ENCODE assay signal across 9 mouse cellular contexts in the genomic region with DNA sequence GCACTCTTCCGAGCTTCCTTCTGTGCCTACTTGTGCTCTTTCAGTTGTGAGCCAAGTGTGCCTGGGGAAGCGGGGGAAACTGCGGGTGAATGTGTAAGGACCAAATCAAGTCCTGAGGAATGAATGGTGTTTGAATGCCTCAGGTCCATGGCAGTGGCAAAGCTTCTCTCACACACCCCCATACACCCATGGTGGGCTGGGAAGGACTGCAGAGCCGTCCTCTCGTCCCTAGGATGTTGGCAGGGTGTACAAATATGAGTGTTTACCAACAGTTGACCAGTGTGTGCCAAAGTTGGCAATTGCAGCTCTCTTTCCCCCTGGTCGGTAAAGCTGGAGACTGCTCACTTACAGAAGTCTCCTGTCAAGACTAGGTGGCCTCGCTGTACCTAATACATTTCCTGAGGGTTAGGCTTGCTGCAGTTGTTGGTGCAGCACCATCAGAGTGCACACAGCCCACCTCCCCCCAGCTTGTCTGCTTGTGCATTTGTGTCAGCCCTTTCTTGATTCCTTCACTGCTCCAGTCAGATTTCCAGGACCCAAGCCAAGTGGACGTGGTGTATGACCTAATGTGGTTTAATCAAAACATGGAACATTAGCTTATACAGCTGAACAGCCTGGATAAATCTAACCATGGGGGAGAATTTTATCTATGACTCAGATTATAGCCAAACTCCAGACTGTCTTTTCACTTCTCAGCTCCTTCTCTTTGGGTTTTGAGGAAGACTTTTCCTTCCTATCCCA. TPM values are rescaled to one million over a fixed set of nuclear protein-coding genes. Genes with fewer than 3 reads are reported as not detected.
DNase-seq lines count a peak whose midpoint lies in the region; ATAC-seq and TF ChIP-seq lines count a peak whose summit lies in the region.
"Had no signal": no experiment of that assay in that cellular context is flagged by ENCODE, and none has a peak within 500 bp of the region (broad histone marks: within the 10 kb centered on the region; RNA-seq: fewer than 3 reads in every experiment).

No protein-coding gene starts in this region.

- no peak for TF ChIP-seq CTCF in cortical plate, adult 2 months (IDR thresholded peaks at IDR 0.05; ENCODE audit: extremely low read depth, insufficient read depth, low read length)

- no peaks in the 10 kb centered on the region for H3K27me3 ChIP-seq in kidney, embryonic 16.5 days (ENCODE audit: insufficient read depth, low read length)
- no peaks in the 10 kb centered on the region for H3K27me3 ChIP-seq in kidney, embryonic 14.5 days (ENCODE audit: control insufficient read depth, insufficient read depth, low read length)
- no peaks in the 10 kb centered on the region for H3K27me3 ChIP-seq in limb, embryonic 15.5 days

- DNase-seq in adipocyte (ENCODE audit: low spot score), result peak; percentile 87
- DNase-seq in spleen, adult 12 weeks (ENCODE audit: low spot score), result no peak
- DNase-seq in spleen, postnatal 10 days (ENCODE audit: low spot score in 2 of 2), result no peak
- DNase-seq in thymus, postnatal 10 days (ENCODE audit: low spot score in 2 of 2), result no peak

- H3K9ac ChIP-seq in kidney, embryonic 16.5 days (replicated peaks; ENCODE audit: low read length), result no peak overlapping the region
- no peak overlapping the region for H3K9ac ChIP-seq in kidney, embryonic 14.5 days (ENCODE audit: low read depth, low read length)
- no peak overlapping the region for H3K9ac ChIP-seq in limb, embryonic 15.5 days

- H3K36me3 ChIP-seq in kidney, embryonic 16.5 days (ENCODE audit: insufficient read depth, low read length), result peaks cover 16% of the 10 kb centered on the region; the same call in 1 of the 2 replicates
- peaks cover 18% of the 10 kb centered on the region; the same call in 1 of the 2 replicates for H3K36me3 ChIP-seq in kidney, embryonic 14.5 days (ENCODE audit: control insufficient read depth, insufficient read depth, low read length)
- peaks cover 11% of the 10 kb centered on the region; the same call in 1 of the 2 replicates for H3K36me3 ChIP-seq in limb, embryonic 15.5 days

- peak; percentile 27; the same call in 1 of the 2 replicates for ATAC-seq in kidney, embryonic 16.5 days (ENCODE audit: low FRiP score, low TSS enrichment)
- ATAC-seq in kidney, embryonic 14.5 days (ENCODE audit: low FRiP score, low TSS enrichment), result no peak
- peak; percentile 55; the same call in 1 of the 2 replicates for ATAC-seq in limb, embryonic 15.5 days (ENCODE audit: insufficient number of reproducible peaks, low FRiP score, low TSS enrichment, low read depth)

- TF ChIP-seq POLR2A in cortical plate, adult 2 months (IDR thresholded peaks at IDR 0.05; ENCODE audit: extremely low read depth, insufficient read depth, low read length), result no peak

- no peaks in the 10 kb centered on the region for H3K4me1 ChIP-seq in kidney, embryonic 16.5 days (ENCODE audit: insufficient read depth, low read length)
- no peaks in the 10 kb centered on the region for H3K4me1 ChIP-seq in kidney, embryonic 14.5 days (ENCODE audit: control insufficient read depth, insufficient read depth, low read length)
- H3K4me1 ChIP-seq in cortical plate, adult 2 months (ENCODE audit: control insufficient read depth, insufficient read depth, low read length), result peaks cover 2% of the 10 kb centered on the region; the same call in 1 of the 2 replicates
- peaks cover 10% of the 10 kb centered on the region for H3K4me1 ChIP-seq in limb, embryonic 15.5 days

- H3K4me3 ChIP-seq in kidney, embryonic 16.5 days (ENCODE audit: low read length), result no peak overlapping the region
- no peak overlapping the region for H3K4me3 ChIP-seq in kidney, embryonic 14.5 days (ENCODE audit: low read length)
- H3K4me3 ChIP-seq in cortical plate, adult 2 months (ENCODE audit: insufficient read depth, low read length), result no peak overlapping the region
- H3K4me3 ChIP-seq in limb, embryonic 15.5 days, result no peak overlapping the region

- H3K4me2 ChIP-seq in kidney, embryonic 16.5 days (replicated peaks; ENCODE audit: low read depth, low read length), result no peak overlapping the region
- no peak overlapping the region for H3K4me2 ChIP-seq in kidney, embryonic 14.5 days (replicated peaks; ENCODE audit: low read depth, low read length)
- no peak overlapping the region for H3K4me2 ChIP-seq in limb, embryonic 15.5 days

- no peaks in the 10 kb centered on the region for H3K9me3 ChIP-seq in kidney, embryonic 16.5 days (ENCODE audit: low read length)
- H3K9me3 ChIP-seq in kidney, embryonic 14.5 days (ENCODE audit: control insufficient read depth, low read length), result no peaks in the 10 kb centered on the region
- no peaks in the 10 kb centered on the region for H3K9me3 ChIP-seq in limb, embryonic 15.5 days

- no peak overlapping the region for H3K27ac ChIP-seq in kidney, embryonic 16.5 days (ENCODE audit: low read length)
- no peak overlapping the region for H3K27ac ChIP-seq in kidney, embryonic 14.5 days (ENCODE audit: low read depth, low read length)
- H3K27ac ChIP-seq in cortical plate, adult 2 months (ENCODE audit: insufficient read depth, low read length), result 0 out of 2 replicates have a peak overlapping the region, but pooled peaks have one; percentile 6
- peak overlapping the region; percentile 55; the same call in 1 of the 2 replicates for H3K27ac ChIP-seq in limb, embryonic 15.5 days

- WGBS in kidney, embryonic 16.5 days, result 80% methylated on average over 8 of the region's 8 CpGs
- 85% methylated on average over 8 of the region's 8 CpGs for WGBS in kidney, embryonic 14.5 days
- 74% methylated on average over 8 of the region's 8 CpGs for WGBS in limb, embryonic 15.5 days

RNA-seq across cellular contexts. Expression of a gene that starts 3.7 kb away (rescaled TPM):
- polyA plus RNA-seq in kidney, embryonic 16.5 days (2015; fragmentation: Nextera tagmentation; extraction: Ambion mirVana), result 2.3 and 4.0 TPM in 2 replicates
- 2.9 and 3.2 TPM in 2 replicates for polyA plus RNA-seq in kidney, embryonic 14.5 days (2014; fragmentation: Nextera tagmentation; extraction: Ambion mirVana)
- polyA plus RNA-seq in cortical plate, adult 2 months (2012; rRNA removed), result 45.1 and 55.6 TPM in 2 replicates
- 6.4 and 7.1 TPM in 2 replicates for polyA plus RNA-seq in limb, embryonic 15.5 days (2015; fragmentation: Nextera tagmentation; extraction: Ambion mirVana)

RNA-seq across cellular contexts. Expression of a gene that starts 3.7 kb away (rescaled TPM):
- 0.51 and 0.56 TPM in 2 replicates for polyA plus RNA-seq in kidney, embryonic 16.5 days (2015; fragmentation: Nextera tagmentation; extraction: Ambion mirVana)
- 1.2 and 1.7 TPM in 2 replicates for polyA plus RNA-seq in kidney, embryonic 14.5 days (2014; fragmentation: Nextera tagmentation; extraction: Ambion mirVana)
- polyA plus RNA-seq in cortical plate, adult 2 months (2012; rRNA removed), result 0.09 and 0.10 TPM in 2 replicates
- polyA plus RNA-seq in limb, embryonic 15.5 days (2015; fragmentation: Nextera tagmentation; extraction: Ambion mirVana), result 0.53 and 0.64 TPM in 2 replicates

RNA-seq across cellular contexts. Expression of a gene that starts 10.6 kb away (rescaled TPM):
- polyA plus RNA-seq in kidney, embryonic 16.5 days (2015; fragmentation: Nextera tagmentation; extraction: Ambion mirVana), result 0.50 and 0.60 TPM in 2 replicates
- polyA plus RNA-seq in kidney, embryonic 14.5 days (2014; fragmentation: Nextera tagmentation; extraction: Ambion mirVana), result 0.20 TPM in 2 replicates
- 1.0 and 1.3 TPM in 2 replicates for polyA plus RNA-seq in cortical plate, adult 2 months (2012; rRNA removed)
- 1.1 and 1.6 TPM in 2 replicates for polyA plus RNA-seq in limb, embryonic 15.5 days (2015; fragmentation: Nextera tagmentation; extraction: Ambion mirVana)
- polyA plus RNA-seq: neural tube, embryonic 14.5 days had no signal

RNA-seq across cellular contexts. Expression of a gene that starts 30.2 kb away (rescaled TPM):
- 0.14 and 0.45 TPM in 2 replicates for polyA plus RNA-seq in kidney, embryonic 16.5 days (2015; fragmentation: Nextera tagmentation; extraction: Ambion mirVana)
- polyA plus RNA-seq in kidney, embryonic 14.5 days (2014; fragmentation: Nextera tagmentation; extraction: Ambion mirVana), result 0.44 and 0.46 TPM in 2 replicates
- 175 and 183 TPM in 2 replicates for polyA plus RNA-seq in cortical plate, adult 2 months (2012; rRNA removed)
- polyA plus RNA-seq in limb, embryonic 15.5 days (2015; fragmentation: Nextera tagmentation; extraction: Ambion mirVana), result 0.17 and 0.20 TPM in 2 replicates

RNA-seq across cellular contexts. Expression of a gene that starts 56.9 kb away (rescaled TPM):
- polyA plus RNA-seq in kidney, embryonic 16.5 days (2015; fragmentation: Nextera tagmentation; extraction: Ambion mirVana), result 11.0 and 11.4 TPM in 2 replicates
- 4.8 and 7.1 TPM in 2 replicates for polyA plus RNA-seq in kidney, embryonic 14.5 days (2014; fragmentation: Nextera tagmentation; extraction: Ambion mirVana)
- 135 and 141 TPM in 2 replicates for polyA plus RNA-seq in cortical plate, adult 2 months (2012; rRNA removed)
- polyA plus RNA-seq in limb, embryonic 15.5 days (2015; fragmentation: Nextera tagmentation; extraction: Ambion mirVana), result 5.0 and 5.5 TPM in 2 replicates

Comparison
In these comparisons a context has a peak if more than half of its experiments do, and no peak if none do; other contexts are left out.
1. H3K27ac ChIP-seq: peak in cortical plate, adult 2 months (single experiment) and limb, embryonic 15.5 days (single experiment); none in kidney, embryonic 16.5 days (single experiment) and kidney, embryonic 14.5 days (single experiment).